Mouse (Mus musculus) ES-Bruce4 (cell line): ENCODE data around the gene Olfr361. TPM values are rescaled to one million over a fixed set of nuclear protein-coding genes. Genes with fewer than 3 reads are reported as not detected.
"Not testable (repeated sequence)": the region's sequence is repeated elsewhere in the genome, so short reads cannot be mapped to it uniquely, and the experiment has no call there.

Experiments used
- H3K27ac ChIP-seq: 2 replicates; pipeline ENCODE4 v1.5.1; 2012; ENCODE audit warnings: low read length, inconsistent platforms; ENCODE audit not compliant: insufficient read depth
- H3K27me3 ChIP-seq: 2 replicates; pipeline ENCODE4 v1.6.1; 2012; ENCODE audit warnings: mild to moderate bottlenecking, low read length, inconsistent platforms; ENCODE audit not compliant: control insufficient read depth, poor library complexity, insufficient read depth, severe bottlenecking
- H3K36me3 ChIP-seq: 2 replicates; pipeline ENCODE4 v1.6.1; 2012; ENCODE audit warnings: inconsistent platforms, mild to moderate bottlenecking, low read length, moderate library complexity; ENCODE audit not compliant: control insufficient read depth, poor library complexity, insufficient read depth, severe bottlenecking
- H3K4me1 ChIP-seq: one replicate; pipeline ENCODE4 v1.8.1; 2011; ENCODE audit warnings: low read length; ENCODE audit not compliant: control insufficient read depth, insufficient read depth
- H3K4me3 ChIP-seq: 2 replicates; pipeline ENCODE4 v1.5.1; 2011; ENCODE audit warnings: low read depth, mild to moderate bottlenecking, low read length
- H3K9ac ChIP-seq: 2 replicates; pipeline ENCODE4 v1.6.1; 2012; ENCODE audit warnings: low read depth, mild to moderate bottlenecking, inconsistent platforms; ENCODE audit not compliant: poor library complexity, severe bottlenecking
- H3K9me3 ChIP-seq: replicated peaks from 2 replicates; pipeline ENCODE4 v1.6.1; 2012; ENCODE audit warnings: mild to moderate bottlenecking, low read length, inconsistent platforms; ENCODE audit not compliant: control insufficient read depth, poor library complexity, insufficient read depth, severe bottlenecking
- CTCF ChIP-seq: IDR thresholded peaks from one replicate; pipeline ENCODE4 v1.8.1; 2011; ENCODE audit warnings: low read depth, low read length
- EP300 ChIP-seq: IDR thresholded peaks from 2 replicates; pipeline ENCODE4 v1.6.1; 2011; ENCODE audit warnings: low read depth, low read length; ENCODE audit not compliant: insufficient read depth
- POLR2A ChIP-seq: IDR thresholded peaks from one replicate; pipeline ENCODE4 v1.8.1; 2011; ENCODE audit warnings: low read length; ENCODE audit not compliant: insufficient read depth
- polyA plus RNA-seq: library from polyadenylated mRNA; stranded (reverse); fragments of >200 nt; gene quantifications from 2 replicates; pipeline ENCODE4 v1.2.4, GENCODE M21; 2011; ENCODE audit warnings: low read depth; ENCODE audit not compliant: missing spikeins, insufficient read depth, insufficient read length

The Olfr361 gene
- not detected in 2 replicates for polyA plus RNA-seq

GRCm38 (mm10) chr2:37089190-37089589 is at the start of gene Olfr361:
Gene Olfr361, minus strand, starts transcription at chr2:37089290.
- H3K4me3 ChIP-seq, H3K36me3 ChIP-seq, H3K27me3 ChIP-seq, H3K4me1 ChIP-seq, H3K9ac ChIP-seq, H3K27ac ChIP-seq, H3K9me3 ChIP-seq: not testable (repeated sequence)

GRCm38 (mm10) chr2:37117810-37118209 is 28.7 kb upstream of the Olfr361 start, which contains the start of gene Olfr362:
Gene Olfr362, minus strand, starts transcription at chr2:37117910.
- H3K9me3 ChIP-seq = no peaks in the 10 kb centered on the region
- H3K4me1 ChIP-seq = no peaks in the 10 kb centered on the region
- H3K9ac ChIP-seq = no peak within 1 kb of the TSS
- no peak within 1 kb of the TSS for H3K27ac ChIP-seq
- H3K27me3 ChIP-seq = no peaks in the 10 kb centered on the region
- TF ChIP-seq EP300 = no peak
- TF ChIP-seq CTCF = no peak
- no peaks in the 10 kb centered on the region for H3K36me3 ChIP-seq
- no peak within 1 kb of the TSS for H3K4me3 ChIP-seq

GRCm38 (mm10) chr2:37065446-37065845 is 23.6 kb downstream of the Olfr361 start, which contains the start of gene Olfr360:
Gene Olfr360, plus strand, starts transcription at chr2:37065746.
- Histone ChIP-seq H3K27me3 (no peaks in the 10 kb centered on the region; the same call in 1 of the 2 replicates), H3K9ac (no peak within 1 kb of the TSS), H3K9me3 (no peaks in the 10 kb centered on the region), H3K36me3 (no peaks in the 10 kb centered on the region), H3K4me1 (no peaks in the 10 kb centered on the region), H3K27ac (no peak within 1 kb of the TSS), H3K4me3 (no peak within 1 kb of the TSS)
- TF ChIP-seq CTCF (no peak), POLR2A (no peak), EP300 (no peak)

Other genes with a start within 250 kb of the Olfr361 start
- not detected in 2 replicates for gene Olfr350, start 243.0 kb downstream of the Olfr361 start, polyA plus RNA-seq
- not detected in 2 replicates for gene Olfr351, start 226.6 kb downstream of the Olfr361 start, polyA plus RNA-seq
- gene Olfr352, start 220.8 kb downstream of the Olfr361 start, polyA plus RNA-seq = 0.18 and 0.53 TPM in 2 replicates
- not detected in 2 replicates for gene Olfr353, start 196.4 kb downstream of the Olfr361 start, polyA plus RNA-seq
- not detected in 2 replicates for gene Olfr354, start 183.6 kb downstream of the Olfr361 start, polyA plus RNA-seq
- gene Olfr355, start 160.4 kb downstream of the Olfr361 start, polyA plus RNA-seq = not detected in 2 replicates
- not detected in 2 replicates for gene Olfr356, start 152.2 kb downstream of the Olfr361 start, polyA plus RNA-seq
- not detected in 2 replicates for gene Olfr357, start 95.5 kb downstream of the Olfr361 start, polyA plus RNA-seq
- gene Olfr358, start 80.0 kb downstream of the Olfr361 start, polyA plus RNA-seq = not detected in 2 replicates
- not detected in 2 replicates for gene Olfr360, start 23.5 kb downstream of the Olfr361 start, polyA plus RNA-seq
- not detected in 2 replicates for gene Olfr362, start 28.6 kb upstream of the Olfr361 start, polyA plus RNA-seq
- not detected in 2 replicates for gene Olfr364-ps1, start 50.0 kb upstream of the Olfr361 start, polyA plus RNA-seq
- not detected in 2 replicates for gene Olfr365, start 98.9 kb upstream of the Olfr361 start, polyA plus RNA-seq
- not detected in 2 replicates for gene Olfr366, start 122.3 kb upstream of the Olfr361 start, polyA plus RNA-seq
- gene Olfr368, start 237.2 kb upstream of the Olfr361 start, polyA plus RNA-seq = not detected in 2 replicates